Mouse (Mus musculus) hindbrain, embryonic 16.5 days (tissue): ENCODE measurements at regions not wholly inside any gene's neighbourhood (a gene's known extent, or its start where the extent isn't known, plus 50 kb on each side); places are given as distances from the start of the nearest gene placed in this dataset.

Source experiments
- ATAC-seq: fragments of 200-750 bp; cut with Nextera tagmentation; 2 replicates; pipeline ENCODE4 v1.8.0; 2017; ENCODE audit warnings: moderate TSS enrichment, moderate library complexity
- H3K27ac ChIP-seq: fragments of 300-500 bp; sonication (generic); 2 replicates; pipeline ENCODE4 v1.5.1; 2014; ENCODE audit warnings: low read depth, mild to moderate bottlenecking, control low read depth, low read length, moderate library complexity
- H3K27me3 ChIP-seq: fragments of 300-500 bp; sonication (generic); replicated peaks from 2 replicates; pipeline ENCODE4 v1.6.1; 2014; ENCODE audit warnings: low read length; ENCODE audit not compliant: control insufficient read depth, insufficient read depth
- H3K36me3 ChIP-seq: fragments of 300-500 bp; sonication (generic); 2 replicates; pipeline ENCODE4 v1.6.1; 2014; ENCODE audit warnings: mild to moderate bottlenecking, low read length, moderate library complexity, mixed read lengths; ENCODE audit not compliant: control insufficient read depth, insufficient read depth
- H3K4me1 ChIP-seq: fragments of 300-500 bp; sonication (generic); 2 replicates; pipeline ENCODE4 v1.6.1; 2014; ENCODE audit warnings: low read depth, low read length; ENCODE audit not compliant: control insufficient read depth, insufficient read depth
- H3K4me2 ChIP-seq: fragments of 300-500 bp; sonication (generic); 2 replicates; pipeline ENCODE4 v1.6.1; 2014; ENCODE audit warnings: mild to moderate bottlenecking, low read length, control low read depth, moderate library complexity
- H3K4me3 ChIP-seq: fragments of 300-500 bp; sonication (generic); 2 replicates; pipeline ENCODE4 v1.5.1; 2014; ENCODE audit warnings: mild to moderate bottlenecking, low read length, control low read depth, moderate library complexity
- H3K9ac ChIP-seq: fragments of 300-500 bp; sonication (generic); 2 replicates; pipeline ENCODE4 v1.6.1; 2014; ENCODE audit warnings: low read depth, mild to moderate bottlenecking, control low read depth, low read length, moderate library complexity
- H3K9me3 ChIP-seq: fragments of 300-500 bp; sonication (generic); 2 replicates; pipeline ENCODE4 v1.6.1; 2014; ENCODE audit warnings: mild to moderate bottlenecking, low read length, moderate library complexity; ENCODE audit not compliant: control insufficient read depth
- WGBS: fragments of 180-500 bp; shearing (Covaris S2); extraction: QIAGEN DNeasy Blood & Tissue Kit; methylation state at CpG from one replicate; pipeline ENCODE4 v1.1.7; 2014; 5-methylcytosine and 5-hydroxymethylcytosine counted together

- Histone ChIP-seq H3K4me2 (no peak overlapping the region), H3K4me3 (no peak overlapping the region), H3K9ac (no peak overlapping the region), H3K4me1 (no peaks in the 10 kb centered on the region), H3K36me3 (no peaks in the 10 kb centered on the region), H3K27me3 (no peaks in the 10 kb centered on the region), H3K27ac (no peak overlapping the region), H3K9me3 (no peaks in the 10 kb centered on the region)
- ATAC-seq: no peak
- 80% methylated on average over 4 of the region's 4 CpGs for WGBS
Measured at GRCm38 (mm10) chr13:16343280-16343945, 331.8 kb downstream of the Inhba start.

DNA sequence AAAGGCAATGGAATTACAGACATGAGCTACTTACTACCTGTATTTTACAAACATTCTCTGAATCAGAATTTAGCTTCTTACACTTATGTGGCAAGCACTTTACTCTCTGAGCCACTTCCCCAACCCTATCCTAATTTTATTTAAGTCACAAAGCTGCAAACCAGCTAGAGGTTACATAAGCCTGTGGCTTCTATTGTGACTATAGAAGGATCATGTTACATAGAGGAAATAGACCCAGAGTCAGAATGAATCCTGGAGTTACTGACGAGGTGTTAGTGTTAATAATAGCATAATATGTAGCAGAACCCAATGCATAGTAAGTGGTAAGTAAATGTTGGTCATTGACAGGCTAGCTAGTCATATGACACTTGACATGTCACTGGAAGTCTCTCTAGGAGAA, 337.7 kb downstream of the Inhba start:
- Histone ChIP-seq H3K4me1 (no peaks in the 10 kb centered on the region), H3K27ac (no peak overlapping the region), H3K4me2 (no peak overlapping the region), H3K4me3 (no peak overlapping the region), H3K9ac (no peak overlapping the region), H3K36me3 (no peaks in the 10 kb centered on the region), H3K9me3 (no peaks in the 10 kb centered on the region), H3K27me3 (no peaks in the 10 kb centered on the region)
- 54% methylated on average over 1 of the region's 1 CpGs for WGBS
- ATAC-seq: no peak

DNA sequence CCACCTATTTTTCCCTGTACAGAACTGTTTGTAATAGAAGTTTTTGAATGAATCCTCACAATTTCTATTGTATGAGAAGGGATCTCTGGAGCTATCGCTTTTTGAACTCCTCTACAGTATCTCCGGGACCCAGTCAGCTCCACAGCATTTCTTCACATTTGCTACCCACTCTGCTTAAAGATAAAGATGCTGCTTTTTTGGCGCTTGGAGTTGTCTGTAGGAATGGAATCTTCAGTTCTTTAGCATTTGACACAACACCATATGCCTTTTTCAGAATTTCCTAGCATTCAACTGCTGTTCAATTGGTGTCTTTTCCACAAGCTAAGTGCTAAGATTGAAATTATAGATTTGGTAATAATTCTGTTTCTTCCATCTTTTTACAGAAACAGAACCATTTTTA, 338.4 kb downstream of the Inhba start:
- WGBS: 95% methylated on average over 3 of the region's 3 CpGs
- H3K4me3 ChIP-seq: no peak overlapping the region

GRCm38 (mm10) chr13:16355316-16355715, 343.7 kb downstream of the Inhba start:
- Histone ChIP-seq H3K4me3 (no peak overlapping the region), H3K9ac (no peak overlapping the region), H3K9me3 (no peaks in the 10 kb centered on the region), H3K4me2 (no peak overlapping the region), H3K27me3 (no peaks in the 10 kb centered on the region), H3K27ac (no peak overlapping the region), H3K36me3 (no peaks in the 10 kb centered on the region), H3K4me1 (no peaks in the 10 kb centered on the region)
- WGBS: 81% methylated on average over 1 of the region's 1 CpGs
- no peak for ATAC-seq

More for the DNA sequence above, 338.4 kb downstream of the Inhba start:
- H3K9me3 ChIP-seq: no peaks in the 10 kb centered on the region
- no peak overlapping the region for H3K27ac ChIP-seq
- no peak for ATAC-seq
- no peaks in the 10 kb centered on the region for H3K4me1 ChIP-seq
- no peak overlapping the region for H3K9ac ChIP-seq
- no peak overlapping the region for H3K4me2 ChIP-seq
- H3K36me3 ChIP-seq: no peaks in the 10 kb centered on the region
- H3K27me3 ChIP-seq: no peaks in the 10 kb centered on the region

GRCm38 (mm10) chr13:16379492-16379891, 367.8 kb downstream of the Inhba start:
- Histone ChIP-seq H3K4me2 (no peak overlapping the region), H3K9me3 (no peaks in the 10 kb centered on the region), H3K36me3 (no peaks in the 10 kb centered on the region), H3K4me3 (no peak overlapping the region), H3K27ac (no peak overlapping the region), H3K9ac (no peak overlapping the region), H3K27me3 (no peaks in the 10 kb centered on the region), H3K4me1 (no peaks in the 10 kb centered on the region)
- no peak for ATAC-seq
- WGBS: 91% methylated on average over 5 of the region's 5 CpGs

DNA sequence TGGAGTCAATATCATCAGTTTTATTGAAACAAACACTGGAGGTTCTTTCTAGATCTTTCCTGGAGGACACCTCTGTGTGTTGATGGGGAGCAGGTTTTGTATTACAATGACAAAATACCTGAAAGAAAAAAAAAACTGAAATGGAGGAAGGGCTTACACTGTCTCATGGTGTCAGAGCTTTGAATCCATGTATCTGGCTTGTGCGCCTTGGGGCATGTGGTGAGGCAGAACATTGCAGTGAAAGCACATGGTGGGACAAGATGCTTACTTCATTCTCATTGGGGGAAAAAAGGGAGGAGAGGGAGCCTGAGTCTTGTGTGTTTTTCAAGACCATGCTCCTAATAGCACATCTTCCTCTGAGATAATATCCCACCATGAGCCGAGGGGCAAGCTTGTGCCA, 368.3 kb downstream of the Inhba start:
- Histone ChIP-seq H3K4me3 (no peak overlapping the region), H3K27ac (no peak overlapping the region), H3K27me3 (no peaks in the 10 kb centered on the region), H3K4me1 (no peaks in the 10 kb centered on the region), H3K36me3 (no peaks in the 10 kb centered on the region), H3K9me3 (no peaks in the 10 kb centered on the region), H3K9ac (no peak overlapping the region), H3K4me2 (no peak overlapping the region)
- no peak for ATAC-seq
- WGBS: 94% methylated on average over 2 of the region's 2 CpGs

- Histone ChIP-seq H3K9ac (no peak overlapping the region), H3K9me3 (no peaks in the 10 kb centered on the region), H3K36me3 (no peaks in the 10 kb centered on the region), H3K27me3 (no peaks in the 10 kb centered on the region), H3K4me1 (no peaks in the 10 kb centered on the region), H3K4me3 (no peak overlapping the region), H3K27ac (no peak overlapping the region), H3K4me2 (no peak overlapping the region)
- no peak for ATAC-seq
- WGBS: 78% methylated on average over 5 of the region's 5 CpGs
Measured at GRCm38 (mm10) chr13:16382936-16383511, 371.4 kb downstream of the Inhba start.

DNA sequence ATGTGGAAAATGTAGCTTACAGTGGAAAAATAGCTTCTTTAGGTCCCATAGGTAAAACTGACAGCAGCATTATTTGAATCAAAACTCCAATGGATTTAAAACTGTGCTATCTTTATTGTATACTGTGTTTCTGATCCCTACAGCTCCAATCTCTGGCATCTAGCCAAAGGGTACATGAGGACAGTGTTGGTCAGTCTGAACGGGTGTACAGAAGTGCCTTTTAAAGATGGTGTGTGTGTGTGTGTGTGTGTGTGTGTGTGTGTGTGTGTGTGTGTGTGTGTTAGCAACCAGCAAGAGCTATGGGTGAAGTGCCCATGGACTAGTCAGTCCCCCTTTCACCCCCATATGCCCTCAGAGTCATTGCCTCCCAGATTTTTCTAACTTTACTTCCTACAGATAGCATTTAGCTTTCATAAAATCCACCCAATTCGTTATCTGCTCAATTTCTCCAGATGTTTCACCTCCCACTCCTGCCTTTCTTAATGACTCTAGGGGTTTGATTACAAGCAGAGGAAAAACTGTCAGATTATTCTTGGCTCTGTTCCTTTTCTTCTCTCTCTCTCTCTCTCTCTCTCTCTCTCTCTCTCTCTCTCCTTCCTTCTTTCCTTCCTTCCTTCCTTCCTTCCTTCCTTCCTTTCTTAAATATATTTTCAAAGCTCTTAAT, 404.8 kb downstream of the Inhba start:
- no peak overlapping the region for H3K4me2 ChIP-seq
- H3K4me3 ChIP-seq: no peak overlapping the region
- WGBS: 59% methylated on average over 2 of the region's 2 CpGs
- ATAC-seq: no peak
- H3K36me3 ChIP-seq: no peaks in the 10 kb centered on the region
- no peak overlapping the region for H3K9ac ChIP-seq
- H3K27ac ChIP-seq: no peak overlapping the region
- H3K4me1 ChIP-seq: no peaks in the 10 kb centered on the region
- H3K27me3 ChIP-seq: no peaks in the 10 kb centered on the region
- H3K9me3 ChIP-seq: no peaks in the 10 kb centered on the region

DNA sequence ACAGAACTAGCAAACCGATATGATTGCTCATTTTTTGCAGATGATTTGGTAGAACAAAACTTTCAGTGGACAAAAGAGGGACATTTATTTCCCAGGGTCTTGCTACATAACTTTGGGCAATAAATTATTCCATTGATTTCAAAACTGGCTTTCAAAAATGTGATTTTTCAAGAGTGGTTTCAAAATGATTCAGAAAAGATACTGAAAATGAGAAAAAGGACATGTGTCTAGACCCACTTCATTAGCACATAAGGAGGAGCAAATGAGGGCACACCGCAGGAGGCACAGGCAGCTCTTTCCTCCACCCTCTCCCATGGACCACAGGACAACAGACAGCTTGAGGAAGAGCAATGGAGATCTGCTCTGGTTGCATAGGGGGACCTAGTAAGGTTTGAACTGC, 412.5 kb downstream of the Inhba start:
- no peak overlapping the region for H3K27ac ChIP-seq
- no peak overlapping the region for H3K9ac ChIP-seq
- no peak for ATAC-seq
- no peak overlapping the region for H3K4me2 ChIP-seq
- WGBS: 87% methylated on average over 2 of the region's 2 CpGs
- H3K4me3 ChIP-seq: no peak overlapping the region
- no peaks in the 10 kb centered on the region for H3K27me3 ChIP-seq
- no peaks in the 10 kb centered on the region for H3K36me3 ChIP-seq
- no peaks in the 10 kb centered on the region for H3K9me3 ChIP-seq
- no peaks in the 10 kb centered on the region for H3K4me1 ChIP-seq
